Mouse (Mus musculus): ENCODE results near the gene Dclk1. TPM values are rescaled to one million over a fixed set of nuclear protein-coding genes. Genes with fewer than 3 reads are reported as not detected.
A peak's percentile ranks its signal among the peaks of the same experiment; 100 is the strongest.
"Not testable (repeated sequence)": the region's sequence is repeated elsewhere in the genome, so short reads cannot be mapped to it uniquely, and the experiment has no call there.

Gene Dclk1
- polyA plus RNA-seq (2015; fragmentation: Nextera tagmentation; extraction: Ambion mirVana): 253 TPM in 2 replicates

GRCm38 (mm10) chr3:55241730-55242421 is at the start of gene Dclk1:
TSS of gene Dclk1 (plus strand) at chr3:55242364.
- Histone ChIP-seq H3K9ac (replicated peaks) (peak within 1 kb of the TSS; percentile 87), H3K27me3 (no peaks in the 10 kb centered on the region), H3K4me1 (peaks cover 31% of the 10 kb centered on the region), H3K4me2 (replicated peaks) (peak within 1 kb of the TSS; percentile 54), H3K4me3 (peak within 1 kb of the TSS; percentile 67), H3K36me3 (peaks cover under 1% of the 10 kb centered on the region; the same call in 1 of the 2 replicates), H3K27ac (replicated peaks) (peak within 1 kb of the TSS; percentile 97), H3K9me3 (no peaks in the 10 kb centered on the region)
- no peak; the same call in 1 of the 2 replicates for ATAC-seq (replicated peaks)
- 28% methylated on average over 10 of the region's 10 CpGs for whole genome bisulfite sequencing

- ATAC-seq (replicated peaks): no peak
- Histone ChIP-seq H3K9me3 (no peaks in the 10 kb centered on the region), H3K36me3 (no peaks in the 10 kb centered on the region), H3K27me3 (no peaks in the 10 kb centered on the region), H3K4me2 (replicated peaks) (no peak overlapping the region), H3K4me1 (no peaks in the 10 kb centered on the region), H3K4me3 (no peak overlapping the region), H3K9ac (replicated peaks) (no peak overlapping the region), H3K27ac (replicated peaks) (no peak overlapping the region)
- WGBS: 74% methylated on average over 2 of the region's 2 CpGs
These were observed 48.8 kb upstream of the Dclk1 start for GRCm38 (mm10) chr3:55193351-55193750.

GRCm38 (mm10) chr3:55194792-55195191 is 47.4 kb upstream of the Dclk1 start:
- Histone ChIP-seq H3K36me3 (no peaks in the 10 kb centered on the region), H3K9me3 (no peaks in the 10 kb centered on the region), H3K27me3 (no peaks in the 10 kb centered on the region), H3K9ac (replicated peaks) (no peak overlapping the region), H3K4me2 (replicated peaks) (no peak overlapping the region), H3K4me3 (no peak overlapping the region), H3K4me1 (no peaks in the 10 kb centered on the region), H3K27ac (replicated peaks) (no peak overlapping the region)
- 41% methylated on average over 8 of the region's 8 CpGs for WGBS
- no peak for ATAC-seq (replicated peaks)

GRCm38 (mm10) chr3:55195581-55196327 is 46.4 kb upstream of the Dclk1 start:
- H3K9me3 ChIP-seq: no peaks in the 10 kb centered on the region
- H3K4me1 ChIP-seq: no peaks in the 10 kb centered on the region
- H3K9ac ChIP-seq (replicated peaks): no peak overlapping the region
- H3K27ac ChIP-seq (replicated peaks): no peak overlapping the region
- no peak for ATAC-seq (replicated peaks)
- no peaks in the 10 kb centered on the region for H3K36me3 ChIP-seq
- H3K27me3 ChIP-seq: no peaks in the 10 kb centered on the region
- H3K4me3 ChIP-seq: no peak overlapping the region
- no peak overlapping the region for H3K4me2 ChIP-seq (replicated peaks)
- WGBS: 88% methylated on average over 5 of the region's 5 CpGs

GRCm38 (mm10) chr3:55196328-55196710 is 45.8 kb upstream of the Dclk1 start:
- ATAC-seq (replicated peaks): no peak

GRCm38 (mm10) chr3:55203621-55204020 is 38.5 kb upstream of the Dclk1 start:
- not testable (repeated sequence) for H3K9ac ChIP-seq (replicated peaks); H3K36me3 ChIP-seq; H3K4me1 ChIP-seq; H3K4me3 ChIP-seq; H3K27ac ChIP-seq (replicated peaks); ATAC-seq (replicated peaks); H3K9me3 ChIP-seq; H3K4me2 ChIP-seq (replicated peaks); H3K27me3 ChIP-seq
- WGBS: 92% methylated on average over 11 of the region's 11 CpGs

More at GRCm38 (mm10) chr3:55196328-55196710, 45.8 kb upstream of the Dclk1 start:
- no peaks in the 10 kb centered on the region for H3K9me3 ChIP-seq
- no peaks in the 10 kb centered on the region for H3K4me1 ChIP-seq
- H3K9ac ChIP-seq (replicated peaks): no peak overlapping the region
- WGBS: 91% methylated on average over 2 of the region's 2 CpGs
- no peak overlapping the region for H3K4me3 ChIP-seq
- H3K27ac ChIP-seq (replicated peaks): no peak overlapping the region
- no peak overlapping the region for H3K4me2 ChIP-seq (replicated peaks)
- H3K36me3 ChIP-seq: no peaks in the 10 kb centered on the region
- H3K27me3 ChIP-seq: no peaks in the 10 kb centered on the region

GRCm38 (mm10) chr3:55206413-55206812 is 35.8 kb upstream of the Dclk1 start:
- 97% methylated on average over 2 of the region's 2 CpGs for WGBS
- Histone ChIP-seq H3K27me3 (no peaks in the 10 kb centered on the region), H3K27ac (replicated peaks) (no peak overlapping the region), H3K9me3 (no peaks in the 10 kb centered on the region), H3K9ac (replicated peaks) (no peak overlapping the region), H3K4me1 (no peaks in the 10 kb centered on the region), H3K4me3 (no peak overlapping the region), H3K36me3 (no peaks in the 10 kb centered on the region), H3K4me2 (replicated peaks) (no peak overlapping the region)
- no peak for ATAC-seq (replicated peaks)

GRCm38 (mm10) chr3:55207665-55208064 is 34.5 kb upstream of the Dclk1 start:
- Histone ChIP-seq H3K9me3 (no peaks in the 10 kb centered on the region), H3K4me2 (replicated peaks) (no peak overlapping the region), H3K27ac (replicated peaks) (no peak overlapping the region), H3K27me3 (no peaks in the 10 kb centered on the region), H3K4me3 (no peak overlapping the region), H3K36me3 (no peaks in the 10 kb centered on the region), H3K9ac (replicated peaks) (no peak overlapping the region), H3K4me1 (no peaks in the 10 kb centered on the region)
- 62% methylated on average over 6 of the region's 6 CpGs for WGBS
- no peak for ATAC-seq (replicated peaks)

- H3K4me1 ChIP-seq: peaks cover 15% of the 10 kb centered on the region
- no peaks in the 10 kb centered on the region for H3K27me3 ChIP-seq
- H3K36me3 ChIP-seq: no peaks in the 10 kb centered on the region
- no peak overlapping the region for H3K4me2 ChIP-seq (replicated peaks)
- no peak for ATAC-seq (replicated peaks)
- H3K4me3 ChIP-seq: no peak overlapping the region
- H3K27ac ChIP-seq (replicated peaks): no peak overlapping the region
- H3K9me3 ChIP-seq: no peaks in the 10 kb centered on the region
- no peak overlapping the region for H3K9ac ChIP-seq (replicated peaks)
- 20% methylated on average over 2 of the region's 2 CpGs for WGBS
These were observed 29.9 kb upstream of the Dclk1 start for GRCm38 (mm10) chr3:55212254-55212653.

GRCm38 (mm10) chr3:55213785-55214184 is 28.4 kb upstream of the Dclk1 start:
- peak; percentile 13; the same call in 1 of the 2 replicates for ATAC-seq (replicated peaks)

GRCm38 (mm10) chr3:55214413-55214812 is 27.8 kb upstream of the Dclk1 start:
- H3K9ac ChIP-seq (replicated peaks): no peak overlapping the region
- peak overlapping the region; percentile 48 for H3K27ac ChIP-seq (replicated peaks)
- H3K36me3 ChIP-seq: no peaks in the 10 kb centered on the region
- WGBS: 29% methylated on average over 6 of the region's 6 CpGs
- H3K4me1 ChIP-seq: peaks cover 15% of the 10 kb centered on the region
- H3K4me3 ChIP-seq: no peak overlapping the region
- H3K4me2 ChIP-seq (replicated peaks): no peak overlapping the region
- peak; percentile 84 for ATAC-seq (replicated peaks)
- H3K27me3 ChIP-seq: no peaks in the 10 kb centered on the region
- H3K9me3 ChIP-seq: no peaks in the 10 kb centered on the region

More at GRCm38 (mm10) chr3:55213785-55214184, 28.4 kb upstream of the Dclk1 start:
- H3K4me3 ChIP-seq: no peak overlapping the region
- no peaks in the 10 kb centered on the region for H3K9me3 ChIP-seq
- peaks cover 15% of the 10 kb centered on the region for H3K4me1 ChIP-seq
- no peak overlapping the region for H3K9ac ChIP-seq (replicated peaks)
- H3K4me2 ChIP-seq (replicated peaks): no peak overlapping the region
- H3K27me3 ChIP-seq: no peaks in the 10 kb centered on the region
- peak overlapping the region; percentile 48 for H3K27ac ChIP-seq (replicated peaks)
- WGBS: 43% methylated on average over 4 of the region's 4 CpGs
- no peaks in the 10 kb centered on the region for H3K36me3 ChIP-seq

- Histone ChIP-seq H3K9ac (replicated peaks) (no peak overlapping the region), H3K4me3 (no peak overlapping the region), H3K9me3 (no peaks in the 10 kb centered on the region), H3K4me1 (peaks cover 12% of the 10 kb centered on the region), H3K4me2 (replicated peaks) (no peak overlapping the region), H3K27me3 (no peaks in the 10 kb centered on the region), H3K27ac (replicated peaks) (no peak overlapping the region), H3K36me3 (no peaks in the 10 kb centered on the region)
- WGBS: 93% methylated on average over 2 of the region's 2 CpGs
- no peak for ATAC-seq (replicated peaks)
These were observed 19.7 kb upstream of the Dclk1 start for GRCm38 (mm10) chr3:55222502-55222901.
